Mouse (Mus musculus) adrenal gland, postnatal 0 days (tissue): ENCODE results near the gene Nup210l. TPM values are rescaled to one million over a fixed set of nuclear protein-coding genes. Genes with fewer than 3 reads are reported as not detected.

ENCODE experiments used
- microRNA-seq: library from miRNA; unstranded; fragments of <30 nt; microRNA quantifications from one replicate; pipeline ENCODE4, GENCODE M21; 2016; ENCODE audit warnings: borderline replicate concordance; ENCODE audit not compliant: insufficient number of aligned reads
- polyA plus RNA-seq: library from polyadenylated mRNA; unstranded; fragments of >200 nt; fragmentation: Nextera tagmentation; extraction: Ambion mirVana; gene quantifications from 2 replicates; pipeline ENCODE4 v1.2.1, GENCODE M21; 2015

The Nup210l gene
- polyA plus RNA-seq = 0.08 TPM in 2 replicates

DNA sequence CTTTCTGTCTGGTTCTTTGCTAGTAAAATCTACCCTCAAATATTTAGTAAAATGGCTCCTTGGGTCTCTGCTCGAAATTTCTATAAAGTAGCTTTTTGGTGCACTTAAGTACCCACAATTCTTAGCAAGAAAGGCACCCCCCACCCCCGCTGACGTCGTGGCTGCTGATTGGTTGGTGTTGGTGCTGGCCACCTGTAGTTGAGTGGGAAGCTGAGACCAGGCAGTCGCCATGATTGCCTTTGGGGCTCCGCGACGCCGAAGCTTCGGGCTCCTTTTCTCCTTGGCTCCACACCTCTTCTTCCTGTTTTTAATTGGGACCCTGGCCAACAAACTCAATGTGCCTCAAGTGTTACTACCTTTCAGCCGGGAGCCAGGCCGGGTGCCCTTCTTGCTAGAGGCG is at the start of gene Nup210l:
TSS of gene Nup210l (plus strand) at position 195 of the 400 bp plus-strand sequence.

DNA sequence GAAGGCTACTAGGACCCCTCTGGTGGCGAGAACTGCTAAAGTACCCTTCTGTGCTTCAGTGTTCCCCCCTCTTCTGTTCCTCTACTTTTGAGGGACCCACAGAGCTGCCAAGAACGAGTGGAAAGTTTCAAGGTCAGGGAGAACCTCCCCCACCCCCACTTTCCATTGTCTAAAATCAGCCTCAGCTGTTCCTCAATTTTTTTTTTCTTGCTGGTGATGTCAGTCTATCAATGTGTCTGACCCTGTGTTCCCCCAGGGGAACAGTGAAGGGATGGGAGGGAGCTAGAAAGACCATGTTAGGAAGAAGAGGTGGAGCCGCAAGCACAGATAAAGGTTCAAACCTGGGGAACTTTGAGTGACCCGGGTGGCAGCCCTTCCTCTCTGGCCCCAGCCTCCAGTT is 31.6 kb upstream of the Nup210l start, which contains the start of gene Tpm3:
TSS of gene Tpm3 (plus strand) at position 356 of the 400 bp plus-strand sequence.

DNA sequence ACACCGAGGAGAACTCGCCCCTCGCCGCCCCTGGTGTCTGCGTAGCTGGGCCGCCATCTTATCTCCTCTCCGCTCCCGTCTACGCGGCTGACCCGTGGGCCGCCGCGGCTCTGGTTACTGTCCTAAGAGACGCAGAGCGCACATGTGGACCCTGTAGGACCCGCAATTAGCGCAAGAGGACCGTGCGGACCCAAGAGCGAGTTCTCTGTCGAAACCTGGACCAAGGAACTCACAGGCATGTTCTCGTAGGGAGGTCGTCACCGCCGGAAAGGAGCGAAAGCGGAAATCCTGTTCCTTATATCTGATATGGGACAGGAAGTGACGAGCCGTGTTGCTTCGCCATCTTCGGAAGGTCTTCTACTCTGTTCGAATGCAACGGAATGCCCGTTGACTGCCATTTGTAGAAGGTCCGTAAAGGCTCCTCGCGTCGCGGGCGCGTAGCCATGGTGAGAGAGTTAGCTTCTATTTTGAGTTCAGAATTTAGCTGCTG is 109.5 kb downstream of the Nup210l start, which contains the start of the genes Rps27 and Rab13:
TSS of gene Rps27 (minus strand) at position 275 of the 490 bp plus-strand sequence.
TSS of gene Rab13 (plus strand) at position 319 of the 490 bp plus-strand sequence.

DNA sequence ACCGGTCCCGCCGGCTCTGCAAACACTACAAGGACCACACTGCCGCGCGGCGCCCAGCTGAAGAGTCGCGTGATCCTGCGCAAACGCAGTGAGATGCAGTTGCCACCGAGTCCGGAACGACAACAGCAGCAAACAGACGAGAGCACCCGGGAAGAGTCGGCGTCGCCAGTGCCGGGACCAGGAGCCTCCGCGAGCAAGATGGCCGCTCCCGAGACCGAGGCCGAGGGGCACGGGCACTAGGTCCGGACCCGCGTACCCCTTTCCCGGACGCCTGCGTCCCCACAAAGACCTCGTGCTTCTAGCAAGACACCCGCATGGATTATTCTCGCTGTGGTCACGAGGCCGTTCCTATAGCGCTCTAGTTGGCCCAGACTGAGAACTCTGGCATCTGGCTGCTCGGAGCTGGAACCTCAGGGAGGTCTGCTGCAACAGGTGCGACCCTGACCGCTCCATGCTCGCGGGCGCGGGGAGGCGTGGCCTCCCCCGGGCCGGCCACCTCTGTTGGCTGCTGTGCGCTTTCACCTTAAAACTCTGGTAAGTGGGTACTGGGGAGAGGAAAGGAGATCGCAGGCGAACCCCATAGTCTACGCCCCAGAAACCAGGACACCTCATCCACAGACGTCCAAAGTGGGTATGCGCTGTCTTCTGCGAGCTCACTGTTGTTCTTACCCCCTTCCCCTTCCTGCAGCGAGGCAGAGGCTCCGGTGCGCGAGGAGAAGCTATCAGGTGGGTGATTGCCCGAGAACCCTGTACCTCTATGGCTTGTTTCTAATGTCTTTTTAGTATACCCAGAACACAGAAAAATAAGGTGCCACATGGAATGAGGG is 127.8 kb downstream of the Nup210l start, which contains the start of gene Jtb:
TSS of gene Jtb (plus strand) at position 91 of the 827 bp plus-strand sequence.

DNA sequence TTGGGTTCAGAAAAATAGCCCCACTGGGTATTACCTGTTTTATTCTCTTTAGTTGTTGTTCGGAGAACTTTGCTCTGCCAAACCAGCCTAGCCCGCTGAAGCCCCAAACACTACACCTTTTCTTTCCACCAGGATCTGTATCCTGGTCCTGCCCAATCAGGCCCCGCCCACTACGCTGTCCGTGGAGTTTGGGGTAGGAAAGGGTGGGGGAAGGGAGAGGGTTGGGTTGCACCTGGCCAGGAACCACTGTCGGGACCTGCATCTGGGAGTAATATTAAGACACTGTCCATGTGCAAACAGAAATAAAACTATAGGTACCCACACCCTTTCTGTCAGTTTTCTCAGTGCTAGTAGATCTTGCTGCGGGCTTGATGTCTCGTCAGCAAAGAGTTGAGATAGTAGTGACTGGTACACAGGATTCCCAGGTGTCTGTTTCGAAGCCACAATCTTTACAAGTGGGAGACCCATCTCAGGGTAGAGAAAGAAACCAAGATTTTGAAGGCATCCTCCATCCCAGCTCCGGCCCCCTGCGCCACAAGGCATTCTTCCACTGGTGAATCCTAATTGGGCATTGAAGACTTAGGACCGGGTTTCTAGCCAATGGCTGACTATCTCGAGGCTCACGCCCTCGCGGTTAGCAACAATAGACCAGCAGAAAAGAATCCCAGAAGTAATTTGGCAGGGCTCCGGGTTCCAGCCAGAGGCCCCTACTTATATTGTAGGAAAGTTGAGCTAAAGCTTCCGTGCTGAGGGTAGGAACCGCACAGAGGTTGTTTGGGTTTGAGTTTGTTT is 139.2 kb downstream of the Nup210l start, which contains the start of gene Creb3l4:
TSS of gene Creb3l4 (minus strand) at position 529 of the 792 bp plus-strand sequence.

DNA sequence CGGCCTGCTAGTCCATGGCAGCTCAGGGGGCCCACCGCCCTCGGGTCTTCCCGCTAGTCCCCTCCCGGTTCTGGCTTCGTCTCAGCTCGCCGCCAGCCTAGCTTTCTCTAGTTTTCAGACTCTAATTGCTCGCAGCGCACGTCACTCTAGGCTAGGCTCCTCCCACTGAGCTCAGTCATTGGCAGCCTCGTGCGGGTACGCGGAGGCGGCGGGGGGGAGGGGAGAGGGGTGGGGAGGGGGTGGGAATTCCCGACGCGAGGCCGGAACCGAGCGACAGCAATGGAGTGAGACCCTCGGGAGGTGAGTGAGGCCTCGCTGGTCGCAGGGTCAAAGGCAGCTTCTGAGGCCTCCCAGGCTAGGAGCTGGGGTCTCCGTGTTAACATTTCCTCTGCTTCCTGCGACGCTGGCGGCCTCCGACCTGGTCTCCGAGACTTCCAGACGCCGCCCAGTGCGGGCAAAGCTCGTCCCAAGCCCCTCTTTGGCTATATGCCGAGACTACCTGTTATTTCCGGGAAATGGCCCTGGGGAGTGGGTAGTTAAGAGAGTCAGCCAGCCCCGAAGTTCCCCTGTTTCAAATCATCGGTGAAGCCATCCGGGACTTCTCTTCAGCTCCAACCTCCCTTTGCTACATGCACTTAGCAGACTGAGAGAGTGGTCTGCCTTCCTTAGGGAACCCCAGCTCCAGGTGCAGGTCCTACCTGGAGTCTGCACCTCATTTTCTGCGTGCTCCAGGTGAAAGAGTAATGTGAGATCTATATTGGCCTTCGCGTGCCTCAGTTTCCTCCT is 144.2 kb downstream of the Nup210l start, which contains the start of gene Slc39a1:
TSS of gene Slc39a1 (plus strand) at position 213 of the 786 bp plus-strand sequence.

DNA sequence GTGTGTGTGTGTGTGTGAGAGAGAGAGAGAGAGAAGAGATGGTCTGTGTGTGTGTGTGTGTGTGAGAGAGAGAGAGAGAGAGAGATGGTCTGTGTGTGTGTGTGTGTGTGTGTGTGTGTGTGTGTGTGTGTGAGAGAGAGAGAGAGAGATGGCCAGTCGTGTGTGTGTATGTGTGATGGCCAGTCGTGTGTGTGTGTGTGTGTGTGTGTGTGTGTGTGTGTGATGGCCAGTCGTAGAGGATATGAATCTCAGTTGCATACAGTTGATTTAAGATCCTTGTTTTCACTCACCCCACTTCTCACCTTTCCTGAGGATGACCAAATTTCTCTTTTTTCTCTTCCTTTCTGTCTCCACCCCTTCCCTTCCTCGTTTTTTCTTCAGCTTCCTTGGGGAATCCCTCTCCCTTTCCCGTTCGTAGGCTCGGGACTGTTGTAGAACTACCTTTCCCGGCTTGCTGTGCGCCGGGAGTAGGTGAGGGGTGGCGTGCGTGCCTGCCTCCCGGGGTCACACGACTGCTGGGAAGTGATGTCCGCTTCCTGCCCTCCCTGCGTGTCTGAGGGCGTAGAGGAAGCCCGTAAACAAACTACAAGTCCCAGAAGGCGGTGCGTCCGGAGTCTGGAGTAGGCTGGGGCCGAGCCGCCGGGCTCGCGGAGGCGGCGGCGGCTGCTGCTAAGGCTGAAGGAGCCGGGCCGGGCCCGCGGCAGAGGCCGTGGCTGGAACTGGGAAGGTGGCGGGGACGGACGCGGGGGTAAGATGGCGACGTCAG is 149.9 kb downstream of the Nup210l start, which contains the start of gene Crtc2:
TSS of gene Crtc2 (plus strand) at position 511 of the 766 bp plus-strand sequence.

Small RNA genes within 50 kb of the gene (microRNA-seq; reads per million reads assigned to microRNA genes)
- gene Mir190b = 7.7 reads per million, percentile 11 among the genes with 10 or more reads in this experiment

Other genes with a start within 250 kb of the Nup210l start
- gene Il6ra, start 190.9 kb upstream of the Nup210l start, polyA plus RNA-seq = 2.6 and 3.0 TPM in 2 replicates
- 8.0 and 8.3 TPM in 2 replicates for gene Atp8b2, start 140.6 kb upstream of the Nup210l start, polyA plus RNA-seq
- 151 TPM in 2 replicates for gene Hax1, start 105.4 kb upstream of the Nup210l start, polyA plus RNA-seq
- gene 4933434E20Rik, start 52.5 kb upstream of the Nup210l start, polyA plus RNA-seq = 208 and 215 TPM in 2 replicates
- gene Ubap2l, start 51.5 kb upstream of the Nup210l start, polyA plus RNA-seq = 96.5 and 132 TPM in 2 replicates
- 203 and 310 TPM in 2 replicates for gene Tpm3, start 31.5 kb upstream of the Nup210l start, polyA plus RNA-seq
- 2,050 and 4,492 TPM in 2 replicates for gene Rps27, start 109.5 kb downstream of the Nup210l start, polyA plus RNA-seq
- 38.9 and 63.6 TPM in 2 replicates for gene Rab13, start 109.6 kb downstream of the Nup210l start, polyA plus RNA-seq
- gene Jtb, start 127.5 kb downstream of the Nup210l start, polyA plus RNA-seq = 178 and 208 TPM in 2 replicates
- gene Creb3l4, start 139.4 kb downstream of the Nup210l start, polyA plus RNA-seq = 2.3 and 2.5 TPM in 2 replicates
- 107 and 126 TPM in 2 replicates for gene Slc39a1, start 144.0 kb downstream of the Nup210l start, polyA plus RNA-seq
- gene Crtc2, start 150.0 kb downstream of the Nup210l start, polyA plus RNA-seq = 16.6 and 20.6 TPM in 2 replicates
- gene Dennd4b, start 161.1 kb downstream of the Nup210l start, polyA plus RNA-seq = 2.0 and 2.4 TPM in 2 replicates
- 6.1 and 9.7 TPM in 2 replicates for gene Gatad2b, start 189.0 kb downstream of the Nup210l start, polyA plus RNA-seq